Mouse (Mus musculus): ENCODE measurements around the gene Csnk1g2. TPM values are rescaled to one million over a fixed set of nuclear protein-coding genes. Genes with fewer than 3 reads are reported as not detected.

Csnk1g2 gene
- polyA plus RNA-seq, 1 experiment from 2014 or later = 117 TPM

- Histone ChIP-seq H3K9me3 (ENCODE audit: control insufficient read depth, low read length) (no peaks in the 10 kb centered on the region), H3K36me3 (ENCODE audit: control insufficient read depth, insufficient read depth, low read length) (peaks cover 35% of the 10 kb centered on the region), H3K4me3 (ENCODE audit: low read depth, low read length) (no peak overlapping the region), H3K9ac (ENCODE audit: low read length) (no peak overlapping the region), H3K27me3 (ENCODE audit: control insufficient read depth, insufficient read depth, low read length) (no peaks in the 10 kb centered on the region), H3K27ac (ENCODE audit: low read depth, low read length) (no peak overlapping the region), H3K4me1 (ENCODE audit: control insufficient read depth, insufficient read depth, low read length) (peaks cover 17% of the 10 kb centered on the region), H3K4me2 (ENCODE audit: low read depth) (no peak overlapping the region)
- WGBS = 94% methylated on average over 2 of the region's 2 CpGs
- DNase-seq (ENCODE audit: low spot score) = no peak
- ATAC-seq (ENCODE audit: insufficient read depth, low FRiP score, low TSS enrichment) = no peak
These were observed 47.9 kb downstream of the Csnk1g2 start for GRCm38 (mm10) chr10:80670531-80670930.

GRCm38 (mm10) chr10:80671251-80671650 is 48.6 kb downstream of the Csnk1g2 start:
- WGBS = 95% methylated on average over 4 of the region's 4 CpGs
- no peaks in the 10 kb centered on the region for H3K9me3 ChIP-seq (ENCODE audit: control insufficient read depth, low read length)
- H3K9ac ChIP-seq (ENCODE audit: low read length) = no peak overlapping the region

GRCm38 (mm10) chr10:80671936-80672690 is 49.5 kb downstream of the Csnk1g2 start:
- Histone ChIP-seq H3K4me1 (ENCODE audit: control insufficient read depth, insufficient read depth, low read length) (peaks cover 19% of the 10 kb centered on the region), H3K36me3 (ENCODE audit: control insufficient read depth, insufficient read depth, low read length) (peaks cover 28% of the 10 kb centered on the region), H3K27ac (ENCODE audit: low read depth, low read length) (no peak overlapping the region), H3K9me3 (ENCODE audit: control insufficient read depth, low read length) (no peaks in the 10 kb centered on the region), H3K4me2 (ENCODE audit: low read depth) (no peak overlapping the region), H3K4me3 (ENCODE audit: low read depth, low read length) (no peak overlapping the region), H3K9ac (ENCODE audit: low read length) (no peak overlapping the region; the same call in 1 of the 2 replicates), H3K27me3 (ENCODE audit: control insufficient read depth, insufficient read depth, low read length) (no peaks in the 10 kb centered on the region)
- ATAC-seq (ENCODE audit: insufficient read depth, low FRiP score, low TSS enrichment) (no peak), DNase-seq (ENCODE audit: low spot score) (no peak)
- 84% methylated on average over 11 of the region's 11 CpGs for WGBS

More at GRCm38 (mm10) chr10:80671251-80671650, 48.6 kb downstream of the Csnk1g2 start:
- Histone ChIP-seq H3K4me1 (ENCODE audit: control insufficient read depth, insufficient read depth, low read length) (peaks cover 17% of the 10 kb centered on the region), H3K4me2 (ENCODE audit: low read depth) (no peak overlapping the region), H3K27me3 (ENCODE audit: control insufficient read depth, insufficient read depth, low read length) (no peaks in the 10 kb centered on the region), H3K4me3 (ENCODE audit: low read depth, low read length) (no peak overlapping the region), H3K27ac (ENCODE audit: low read depth, low read length) (no peak overlapping the region), H3K36me3 (ENCODE audit: control insufficient read depth, insufficient read depth, low read length) (peaks cover 35% of the 10 kb centered on the region)
- ATAC-seq (ENCODE audit: insufficient read depth, low FRiP score, low TSS enrichment) = no peak
- DNase-seq (ENCODE audit: low spot score) = no peak

- Histone ChIP-seq H3K36me3 (ENCODE audit: control insufficient read depth, insufficient read depth, low read length) (peaks cover 16% of the 10 kb centered on the region), H3K4me3 (ENCODE audit: low read depth, low read length) (peak overlapping the region; percentile 81), H3K9me3 (ENCODE audit: control insufficient read depth, low read length) (no peaks in the 10 kb centered on the region), H3K27ac (ENCODE audit: low read depth, low read length) (no peak overlapping the region), H3K4me1 (ENCODE audit: control insufficient read depth, insufficient read depth, low read length) (peaks cover 29% of the 10 kb centered on the region), H3K27me3 (ENCODE audit: control insufficient read depth, insufficient read depth, low read length) (no peaks in the 10 kb centered on the region), H3K9ac (ENCODE audit: low read length) (peak overlapping the region; percentile 32; the same call in 1 of the 2 replicates), H3K4me2 (ENCODE audit: low read depth) (peak overlapping the region; percentile 20; the same call in 1 of the 2 replicates)
- 92% methylated on average over 3 of the region's 3 CpGs for WGBS
- no peak for ATAC-seq (ENCODE audit: insufficient read depth, low FRiP score, low TSS enrichment)
- no peak for DNase-seq (ENCODE audit: low spot score)
These were observed 51.1 kb downstream of the Csnk1g2 start for GRCm38 (mm10) chr10:80673690-80674089.

- peak overlapping the region; percentile 95; the same call in 1 of the 2 replicates for H3K9ac ChIP-seq (ENCODE audit: low read length)
- 68% methylated on average over 5 of the region's 5 CpGs for WGBS
- H3K4me2 ChIP-seq (ENCODE audit: low read depth) = peak overlapping the region; percentile 86
- no peaks in the 10 kb centered on the region for H3K9me3 ChIP-seq (ENCODE audit: control insufficient read depth, low read length)
- H3K27me3 ChIP-seq (ENCODE audit: control insufficient read depth, insufficient read depth, low read length) = no peaks in the 10 kb centered on the region
- peaks cover 10% of the 10 kb centered on the region for H3K36me3 ChIP-seq (ENCODE audit: control insufficient read depth, insufficient read depth, low read length)
- no peak for ATAC-seq (ENCODE audit: insufficient read depth, low FRiP score, low TSS enrichment)
- peak overlapping the region; percentile 81 for H3K4me3 ChIP-seq (ENCODE audit: low read depth, low read length)
- DNase-seq (ENCODE audit: low spot score) = no peak
- peaks cover 29% of the 10 kb centered on the region for H3K4me1 ChIP-seq (ENCODE audit: control insufficient read depth, insufficient read depth, low read length)
- H3K27ac ChIP-seq (ENCODE audit: low read depth, low read length) = no peak overlapping the region
These were observed 51.6 kb downstream of the Csnk1g2 start for GRCm38 (mm10) chr10:80674161-80674711.

- Histone ChIP-seq H3K4me2 (ENCODE audit: low read depth) (peak overlapping the region; percentile 86), H3K4me3 (ENCODE audit: low read depth, low read length) (peak overlapping the region; percentile 81), H3K36me3 (ENCODE audit: control insufficient read depth, insufficient read depth, low read length) (peaks cover 6% of the 10 kb centered on the region), H3K27me3 (ENCODE audit: control insufficient read depth, insufficient read depth, low read length) (no peaks in the 10 kb centered on the region), H3K27ac (ENCODE audit: low read depth, low read length) (peak overlapping the region; percentile 17; the same call in 1 of the 2 replicates), H3K9ac (ENCODE audit: low read length) (peak overlapping the region; percentile 95), H3K4me1 (ENCODE audit: control insufficient read depth, insufficient read depth, low read length) (peaks cover 29% of the 10 kb centered on the region), H3K9me3 (ENCODE audit: control insufficient read depth, low read length) (no peaks in the 10 kb centered on the region)
- WGBS = 30% methylated on average over 6 of the region's 6 CpGs
- DNase-seq (ENCODE audit: low spot score) = no peak
- no peak for ATAC-seq (ENCODE audit: insufficient read depth, low FRiP score, low TSS enrichment)
These were observed 52.3 kb downstream of the Csnk1g2 start for GRCm38 (mm10) chr10:80674851-80675404.

- under 1% methylated on average over 46 of the region's 54 CpGs for WGBS
- peak overlapping the region; percentile 95 for H3K9ac ChIP-seq (ENCODE audit: low read length)
- H3K27me3 ChIP-seq (ENCODE audit: control insufficient read depth, insufficient read depth, low read length) = no peaks in the 10 kb centered on the region
- peaks cover 29% of the 10 kb centered on the region for H3K4me1 ChIP-seq (ENCODE audit: control insufficient read depth, insufficient read depth, low read length)
- no peaks in the 10 kb centered on the region for H3K9me3 ChIP-seq (ENCODE audit: control insufficient read depth, low read length)
- peaks cover 6% of the 10 kb centered on the region for H3K36me3 ChIP-seq (ENCODE audit: control insufficient read depth, insufficient read depth, low read length)
- peak overlapping the region; percentile 81 for H3K4me3 ChIP-seq (ENCODE audit: low read depth, low read length)
- DNase-seq (ENCODE audit: low spot score) (peak; percentile 41), ATAC-seq (ENCODE audit: insufficient read depth, low FRiP score, low TSS enrichment) (peak; percentile 46)
- H3K27ac ChIP-seq (ENCODE audit: low read depth, low read length) = peak overlapping the region; percentile 54
- peak overlapping the region; percentile 86 for H3K4me2 ChIP-seq (ENCODE audit: low read depth)
These were observed 53.0 kb downstream of the Csnk1g2 start for GRCm38 (mm10) chr10:80675405-80676197.

GRCm38 (mm10) chr10:80676198-80676928 is 53.7 kb downstream of the Csnk1g2 start:
- peak; percentile 100 for DNase-seq (ENCODE audit: low spot score)
- peak overlapping the region; percentile 81 for H3K4me3 ChIP-seq (ENCODE audit: low read depth, low read length)
- peak overlapping the region; percentile 94 for H3K27ac ChIP-seq (ENCODE audit: low read depth, low read length)
- H3K4me1 ChIP-seq (ENCODE audit: control insufficient read depth, insufficient read depth, low read length) = peaks cover 29% of the 10 kb centered on the region
- no peaks in the 10 kb centered on the region for H3K9me3 ChIP-seq (ENCODE audit: control insufficient read depth, low read length)
- peak overlapping the region; percentile 95 for H3K9ac ChIP-seq (ENCODE audit: low read length)
- H3K4me2 ChIP-seq (ENCODE audit: low read depth) = peak overlapping the region; percentile 86
- peak; percentile 88 for ATAC-seq (ENCODE audit: insufficient read depth, low FRiP score, low TSS enrichment)
- H3K36me3 ChIP-seq (ENCODE audit: control insufficient read depth, insufficient read depth, low read length) = peaks cover 3% of the 10 kb centered on the region
- under 1% methylated on average over 50 of the region's 78 CpGs for WGBS
- H3K27me3 ChIP-seq (ENCODE audit: control insufficient read depth, insufficient read depth, low read length) = no peaks in the 10 kb centered on the region
